Mouse (Mus musculus) neural tube, embryonic 15.5 days (tissue): ENCODE measurements around the gene Sipa1l2. TPM values are rescaled to one million over a fixed set of nuclear protein-coding genes. Genes with fewer than 3 reads are reported as not detected.

Experiments
- ATAC-seq: fragments of 200-750 bp; cut with Nextera tagmentation; 2 replicates; pipeline ENCODE4 v1.8.0; 2017; ENCODE audit warnings: mild to moderate bottlenecking, moderate TSS enrichment, moderate library complexity; ENCODE audit not compliant: low FRiP score
- H3K27ac ChIP-seq: fragments of 300-500 bp; sonication (generic); replicated peaks from 2 replicates; pipeline ENCODE4 v1.5.1; 2015; ENCODE audit warnings: mild to moderate bottlenecking, inconsistent platforms
- H3K27me3 ChIP-seq: fragments of 300-500 bp; sonication (generic); replicated peaks from 2 replicates; pipeline ENCODE4 v1.6.1; 2015; ENCODE audit warnings: inconsistent platforms
- H3K36me3 ChIP-seq: fragments of 300-500 bp; sonication (generic); 2 replicates; pipeline ENCODE4 v1.6.1; 2015; ENCODE audit warnings: inconsistent platforms
- H3K4me1 ChIP-seq: fragments of 300-500 bp; sonication (generic); 2 replicates; pipeline ENCODE4 v1.6.1; 2015; ENCODE audit warnings: inconsistent platforms
- H3K4me2 ChIP-seq: fragments of 300-500 bp; sonication (generic); 2 replicates; pipeline ENCODE4 v1.6.1; 2015; ENCODE audit warnings: inconsistent platforms, mild to moderate bottlenecking, moderate library complexity
- H3K4me3 ChIP-seq: fragments of 300-500 bp; sonication (generic); replicated peaks from 2 replicates; pipeline ENCODE4 v1.5.1; 2015; ENCODE audit warnings: mild to moderate bottlenecking, inconsistent platforms
- H3K9ac ChIP-seq: fragments of 300-500 bp; sonication (generic); replicated peaks from 2 replicates; pipeline ENCODE4 v1.6.1; 2015; ENCODE audit warnings: mild to moderate bottlenecking, inconsistent platforms
- H3K9me3 ChIP-seq: fragments of 300-500 bp; sonication (generic); replicated peaks from 2 replicates; pipeline ENCODE4 v1.6.1; 2016; ENCODE audit warnings: inconsistent platforms
- WGBS: fragments of 180-500 bp; shearing (Covaris S2); methylation state at CpG from one replicate; pipeline ENCODE4 v1.1.7; 2015; ENCODE audit warnings: mixed read lengths; 5-methylcytosine and 5-hydroxymethylcytosine counted together
- polyA plus RNA-seq: library from polyadenylated mRNA; unstranded; fragments of >200 nt; fragmentation: Nextera tagmentation; extraction: Ambion mirVana; gene quantifications from 2 replicates; pipeline ENCODE4 v1.2.1, GENCODE M21; 2015

Sipa1l2 gene
- polyA plus RNA-seq, 1 experiment from 2014 or later, result 16.3 TPM

DNA sequence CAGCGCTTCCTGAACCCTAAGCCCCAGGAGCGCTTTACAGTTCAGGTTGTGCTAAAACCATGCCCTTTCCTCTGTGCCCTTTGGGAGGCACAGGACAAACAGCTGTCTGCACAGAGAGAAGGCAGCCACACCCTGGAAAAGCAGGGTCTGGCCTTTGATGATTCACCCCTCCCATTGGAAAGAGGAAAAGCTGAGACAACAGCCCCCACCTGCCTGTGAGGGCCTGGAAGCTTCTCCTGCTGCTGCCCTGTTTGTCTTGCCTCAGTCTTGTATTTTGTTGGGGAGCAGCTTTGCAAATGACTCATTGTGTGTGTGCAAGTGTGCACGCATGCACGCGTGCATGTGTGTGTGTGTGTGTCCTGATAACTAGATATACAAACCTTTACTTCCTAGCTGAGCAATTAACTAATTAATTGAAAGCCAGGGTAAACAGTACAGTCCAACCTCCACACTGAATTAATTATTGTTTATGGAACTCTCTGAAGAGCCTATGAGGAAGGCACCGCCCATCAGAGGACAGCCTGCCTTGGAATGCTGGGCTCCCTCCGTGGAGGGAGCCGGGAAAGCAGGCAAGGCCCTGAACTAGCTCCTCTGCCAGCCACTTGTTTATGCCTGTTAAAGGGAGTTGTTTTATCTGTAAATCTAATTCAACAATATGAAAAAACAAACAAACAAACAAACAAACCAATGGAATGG, 35.4 kb upstream of the Sipa1l2 start:
- Histone ChIP-seq H3K27ac (no peak overlapping the region), H3K4me3 (no peak overlapping the region), H3K4me2 (no peak overlapping the region), H3K9ac (no peak overlapping the region), H3K9me3 (no peaks in the 10 kb centered on the region), H3K36me3 (no peaks in the 10 kb centered on the region), H3K27me3 (no peaks in the 10 kb centered on the region), H3K4me1 (no peaks in the 10 kb centered on the region)
- no peak for ATAC-seq
- WGBS, result 75% methylated on average over 8 of the region's 8 CpGs

DNA sequence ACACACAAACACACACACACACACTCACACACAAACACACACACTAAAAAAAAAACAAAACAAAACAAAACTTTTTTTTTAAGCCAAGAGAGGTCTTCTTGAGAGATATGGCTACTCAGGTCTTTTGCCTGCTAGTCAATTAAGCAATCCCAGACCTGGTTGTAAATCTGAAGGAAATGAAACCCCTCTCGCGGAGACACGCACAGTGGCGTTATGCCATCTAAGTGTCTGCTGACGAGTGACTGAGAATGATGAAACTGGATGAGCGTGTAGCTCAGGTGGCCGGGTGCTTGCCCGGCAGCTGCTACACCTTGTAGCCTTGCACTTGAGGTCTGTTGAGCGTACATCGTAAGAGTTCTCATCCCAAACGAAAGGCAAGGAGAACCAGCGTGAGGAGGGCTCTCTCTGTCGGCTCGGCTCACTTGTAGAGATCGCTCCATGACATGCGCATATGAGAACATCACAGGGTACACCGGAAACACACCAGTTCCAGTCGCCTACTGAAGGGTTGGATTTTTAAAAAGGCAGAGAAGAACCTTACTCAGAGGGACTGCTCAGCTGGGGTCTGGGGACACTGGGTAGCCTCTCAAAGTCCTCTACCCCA, 34.7 kb upstream of the Sipa1l2 start:
- H3K4me1 ChIP-seq, result no peaks in the 10 kb centered on the region
- no peak overlapping the region for H3K9ac ChIP-seq
- no peaks in the 10 kb centered on the region for H3K27me3 ChIP-seq
- H3K9me3 ChIP-seq, result no peaks in the 10 kb centered on the region
- no peaks in the 10 kb centered on the region for H3K36me3 ChIP-seq
- no peak for ATAC-seq
- no peak overlapping the region for H3K4me3 ChIP-seq
- 76% methylated on average over 18 of the region's 18 CpGs for WGBS
- H3K4me2 ChIP-seq, result no peak overlapping the region
- H3K27ac ChIP-seq, result no peak overlapping the region

DNA sequence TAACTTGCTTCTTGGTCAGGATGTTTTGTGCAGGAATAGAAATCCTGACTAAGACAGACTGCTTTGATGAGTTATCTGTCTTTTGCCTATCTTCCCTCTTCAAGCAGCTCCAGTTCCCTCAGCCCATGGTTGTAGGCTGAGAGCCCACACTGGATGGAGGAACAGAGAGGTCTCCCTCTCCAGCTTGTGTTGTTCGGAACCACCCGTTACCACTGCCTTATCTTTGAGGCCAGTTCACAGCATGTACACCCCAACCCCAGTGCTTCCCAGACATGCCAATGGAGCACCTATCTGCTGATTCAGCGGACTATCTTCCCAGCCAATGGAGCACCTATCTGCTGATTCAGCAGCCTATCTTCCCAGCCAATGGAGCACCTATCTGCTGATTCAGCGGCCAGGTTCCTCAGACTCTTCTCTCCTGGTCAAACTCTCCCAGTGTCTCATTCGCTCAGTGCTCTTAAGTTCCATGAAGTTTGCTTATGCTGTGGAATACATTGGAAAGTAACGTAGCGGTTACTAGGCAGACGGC, 33.8 kb upstream of the Sipa1l2 start:
- Histone ChIP-seq H3K9ac (no peak overlapping the region), H3K4me2 (no peak overlapping the region), H3K27ac (no peak overlapping the region), H3K27me3 (no peaks in the 10 kb centered on the region), H3K4me3 (no peak overlapping the region), H3K36me3 (no peaks in the 10 kb centered on the region), H3K4me1 (no peaks in the 10 kb centered on the region), H3K9me3 (no peaks in the 10 kb centered on the region)
- 91% methylated on average over 8 of the region's 8 CpGs for WGBS
- ATAC-seq, result no peak

DNA sequence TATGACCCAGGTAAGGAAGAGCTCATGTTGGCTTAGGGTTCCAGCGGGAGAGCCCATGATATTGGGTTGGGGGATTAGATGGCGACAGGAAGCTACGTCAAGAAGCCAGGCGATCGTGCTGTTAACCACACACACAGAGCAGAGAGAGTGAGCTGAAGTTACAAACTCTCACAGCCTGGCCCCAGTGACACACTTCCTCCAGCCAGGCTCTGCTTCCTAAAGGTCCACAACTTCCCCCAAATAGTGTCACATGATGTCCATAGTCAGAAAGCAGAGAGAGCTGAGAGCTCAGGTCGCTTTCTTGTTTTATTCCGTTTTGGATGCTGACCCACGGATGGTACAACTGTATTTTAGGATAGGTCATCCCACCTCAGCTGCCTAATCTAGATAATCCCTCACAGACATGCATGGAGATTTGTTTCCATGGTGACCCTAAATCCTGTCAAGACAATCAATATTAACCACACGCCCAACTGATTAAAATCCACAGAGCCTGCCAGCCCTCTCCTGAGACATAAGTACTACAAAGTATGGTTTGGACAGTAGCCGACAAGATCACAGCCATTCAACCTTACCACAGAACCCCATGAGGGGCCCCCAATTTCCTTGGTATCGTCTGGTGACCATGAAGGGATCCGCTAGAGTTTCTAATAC, 30.6 kb upstream of the Sipa1l2 start:
- Histone ChIP-seq H3K9me3 (no peaks in the 10 kb centered on the region), H3K9ac (no peak overlapping the region), H3K36me3 (no peaks in the 10 kb centered on the region), H3K27ac (no peak overlapping the region), H3K4me2 (no peak overlapping the region), H3K27me3 (no peaks in the 10 kb centered on the region), H3K4me3 (no peak overlapping the region), H3K4me1 (peaks cover 8% of the 10 kb centered on the region)
- 86% methylated on average over 12 of the region's 12 CpGs for WGBS
- ATAC-seq, result no peak

DNA sequence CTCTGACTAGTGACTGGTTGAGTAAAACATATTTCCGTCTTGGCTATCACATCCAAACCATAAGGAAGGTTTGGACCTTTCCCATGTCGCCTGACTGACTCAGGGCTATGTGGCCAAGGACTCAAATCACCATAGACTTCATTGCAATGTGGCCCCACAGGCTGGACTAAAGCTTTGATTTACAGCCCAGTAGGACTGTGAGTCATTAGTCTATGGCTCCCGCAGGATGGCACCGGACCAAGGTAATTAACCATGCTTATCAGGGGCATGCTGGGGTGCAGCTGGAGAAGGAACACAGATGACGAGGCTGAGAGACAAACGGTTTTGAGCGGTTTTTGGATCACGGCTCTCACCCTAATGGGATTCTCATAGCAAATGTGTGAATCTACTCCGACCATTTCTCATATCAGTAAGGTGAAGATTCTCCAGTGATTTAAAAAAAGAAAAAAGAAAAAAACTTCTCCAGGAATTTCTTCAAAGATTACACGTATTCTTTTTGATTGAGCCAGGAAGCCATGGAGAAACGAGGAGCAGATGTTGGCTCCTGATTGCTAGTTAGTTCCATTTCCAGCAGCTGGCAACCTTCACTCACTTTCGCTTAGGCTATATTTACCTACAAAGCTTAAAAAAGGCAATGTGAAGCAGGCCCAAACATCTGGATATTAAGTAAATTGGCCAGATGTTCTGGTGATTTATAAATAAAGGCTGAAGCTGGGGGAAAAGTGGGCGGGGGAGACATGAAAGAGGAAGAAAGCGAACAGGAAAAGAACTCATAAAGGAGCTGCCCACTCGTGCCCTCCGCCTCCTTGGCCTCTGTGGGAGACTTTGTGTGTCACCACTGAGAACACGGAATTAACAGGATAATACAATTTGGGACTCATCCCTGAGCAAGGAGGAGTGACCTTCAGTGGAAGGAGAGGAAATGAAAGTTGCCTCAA, 26.2 kb upstream of the Sipa1l2 start:
- H3K4me1 ChIP-seq, result peaks cover 20% of the 10 kb centered on the region
- H3K9ac ChIP-seq, result no peak overlapping the region
- no peak overlapping the region for H3K27ac ChIP-seq
- no peaks in the 10 kb centered on the region for H3K9me3 ChIP-seq
- H3K4me2 ChIP-seq, result no peak overlapping the region
- 34% methylated on average over 17 of the region's 17 CpGs for WGBS
- no peak for ATAC-seq
- H3K27me3 ChIP-seq, result no peaks in the 10 kb centered on the region
- H3K36me3 ChIP-seq, result no peaks in the 10 kb centered on the region
- H3K4me3 ChIP-seq, result no peak overlapping the region

DNA sequence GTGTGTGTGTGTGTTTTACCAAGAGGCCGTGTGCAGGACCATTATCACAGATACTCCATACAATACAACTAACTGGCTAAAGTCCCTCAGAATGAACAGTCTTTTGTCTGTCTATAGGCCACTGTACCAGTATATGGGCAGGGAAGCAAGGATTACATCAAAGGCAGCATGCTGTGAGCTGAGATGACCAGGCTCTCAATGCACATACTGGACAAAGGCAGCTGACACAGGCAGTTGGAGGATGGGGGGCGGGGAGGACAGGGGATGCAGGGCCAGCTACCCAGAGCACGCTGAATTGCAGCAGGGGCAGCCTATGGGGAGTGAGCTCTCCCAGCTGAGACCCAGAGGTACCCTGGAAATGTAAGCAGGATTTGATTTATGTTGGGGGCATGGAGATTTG, 20.8 kb upstream of the Sipa1l2 start:
- Histone ChIP-seq H3K27ac (peak overlapping the region; percentile 63; the same call in 1 of the 2 replicates), H3K4me2 (no peak overlapping the region), H3K9me3 (no peaks in the 10 kb centered on the region), H3K9ac (no peak overlapping the region), H3K4me1 (peaks cover 21% of the 10 kb centered on the region), H3K36me3 (no peaks in the 10 kb centered on the region), H3K4me3 (no peak overlapping the region), H3K27me3 (no peaks in the 10 kb centered on the region)
- WGBS, result 7% methylated on average over 3 of the region's 3 CpGs
- ATAC-seq, result no peak

DNA sequence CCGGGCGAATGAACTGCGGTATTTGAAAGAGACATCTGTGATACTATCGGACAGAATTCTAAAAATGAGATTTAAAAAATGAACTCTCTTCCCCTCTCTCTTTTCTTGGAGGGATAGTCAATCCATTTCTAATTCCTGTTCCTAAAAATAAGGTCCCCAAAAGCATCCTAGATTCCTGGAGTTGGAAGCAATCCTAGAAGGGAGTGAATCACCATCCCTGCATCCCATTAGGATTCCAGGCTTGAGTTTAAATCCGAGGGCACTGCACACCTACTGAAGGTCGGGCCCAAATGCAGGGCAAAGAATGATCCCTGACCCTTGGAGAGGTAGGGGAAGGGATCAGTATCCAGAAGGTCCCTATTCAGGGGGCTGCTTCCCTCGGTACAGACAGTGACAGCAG, 17.0 kb upstream of the Sipa1l2 start:
- H3K4me2 ChIP-seq, result no peak overlapping the region
- no peak overlapping the region for H3K9ac ChIP-seq
- H3K9me3 ChIP-seq, result no peaks in the 10 kb centered on the region
- no peaks in the 10 kb centered on the region for H3K36me3 ChIP-seq
- no peak overlapping the region for H3K27ac ChIP-seq
- H3K4me1 ChIP-seq, result peaks cover 17% of the 10 kb centered on the region
- no peak overlapping the region for H3K4me3 ChIP-seq
- WGBS, result 80% methylated on average over 7 of the region's 7 CpGs
- no peaks in the 10 kb centered on the region for H3K27me3 ChIP-seq
- ATAC-seq, result no peak

DNA sequence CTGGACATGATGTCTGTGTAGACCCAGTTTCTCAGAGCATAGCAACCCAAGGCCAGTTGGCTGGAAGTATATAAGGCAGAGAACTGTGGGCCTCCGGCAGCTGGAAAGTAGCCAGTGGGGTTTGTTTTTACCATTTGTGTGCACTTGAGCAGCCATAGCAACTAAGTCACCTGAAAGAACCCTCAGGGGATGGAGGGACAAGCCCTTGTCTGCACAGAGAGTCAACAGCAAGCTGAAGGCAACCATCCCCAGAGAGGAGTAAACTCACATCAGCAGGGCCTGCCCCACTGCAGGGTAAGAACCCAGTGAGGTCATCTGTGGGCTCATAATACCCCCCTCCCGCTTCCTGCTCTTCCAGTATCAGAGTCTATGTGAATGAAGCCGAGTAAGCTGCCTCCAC, 14.7 kb upstream of the Sipa1l2 start:
- Histone ChIP-seq H3K4me2 (no peak overlapping the region), H3K27ac (no peak overlapping the region), H3K36me3 (no peaks in the 10 kb centered on the region), H3K4me1 (no peaks in the 10 kb centered on the region), H3K4me3 (no peak overlapping the region), H3K9me3 (no peaks in the 10 kb centered on the region), H3K9ac (no peak overlapping the region), H3K27me3 (no peaks in the 10 kb centered on the region)
- ATAC-seq, result no peak
- 74% methylated on average over 3 of the region's 3 CpGs for WGBS

DNA sequence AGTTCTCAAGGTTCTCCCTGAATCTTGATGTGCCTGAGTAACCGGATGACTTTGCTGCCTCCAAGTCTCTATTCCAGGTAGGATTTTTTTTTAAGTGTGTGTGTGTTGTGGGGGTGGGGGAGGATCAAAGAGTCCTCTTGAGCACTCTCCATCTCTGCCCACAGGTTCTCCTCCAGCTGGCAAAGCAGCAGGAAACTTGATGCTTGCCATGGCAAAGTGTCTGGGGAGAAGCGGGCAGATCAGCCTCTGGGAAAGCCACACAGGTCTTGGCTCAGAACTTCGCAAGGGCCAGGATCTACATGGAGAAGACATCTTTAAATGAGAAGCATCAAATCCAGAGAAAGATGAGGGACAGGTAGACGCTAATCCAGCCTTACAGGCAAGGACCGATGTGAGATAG, 10.8 kb upstream of the Sipa1l2 start:
- H3K4me1 ChIP-seq, result no peaks in the 10 kb centered on the region
- no peak overlapping the region for H3K4me3 ChIP-seq
- no peak overlapping the region for H3K4me2 ChIP-seq
- 98% methylated on average over 5 of the region's 5 CpGs for WGBS
- H3K27me3 ChIP-seq, result no peaks in the 10 kb centered on the region
- ATAC-seq, result no peak
- H3K36me3 ChIP-seq, result no peaks in the 10 kb centered on the region
- no peak overlapping the region for H3K9ac ChIP-seq
- no peak overlapping the region for H3K27ac ChIP-seq
- H3K9me3 ChIP-seq, result no peaks in the 10 kb centered on the region

DNA sequence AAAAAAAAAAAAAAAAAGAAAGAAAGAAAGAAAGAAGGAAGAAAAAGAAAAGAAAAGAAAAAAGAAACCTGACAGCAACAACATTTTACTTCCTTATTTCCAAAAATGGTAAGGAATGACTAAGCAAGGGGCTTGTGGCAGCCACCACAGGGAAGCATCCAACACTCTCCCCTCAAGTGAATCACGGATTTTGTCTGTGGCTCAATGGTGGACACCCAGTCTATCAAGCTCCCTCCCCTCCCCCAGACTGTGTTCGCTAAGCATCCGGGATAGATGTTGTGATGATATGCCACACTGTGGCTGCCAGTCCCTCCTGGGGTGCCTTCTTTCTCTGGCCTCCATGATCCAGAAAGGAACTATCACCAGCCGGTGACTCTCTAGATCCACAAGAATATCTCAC, 6.5 kb upstream of the Sipa1l2 start:
- no peak overlapping the region for H3K27ac ChIP-seq
- no peak overlapping the region for H3K4me2 ChIP-seq
- H3K36me3 ChIP-seq, result no peaks in the 10 kb centered on the region
- ATAC-seq, result no peak
- no peak overlapping the region for H3K4me3 ChIP-seq
- no peaks in the 10 kb centered on the region for H3K9me3 ChIP-seq
- no peaks in the 10 kb centered on the region for H3K27me3 ChIP-seq
- H3K4me1 ChIP-seq, result no peaks in the 10 kb centered on the region
- WGBS, result 82% methylated on average over 4 of the region's 4 CpGs
- H3K9ac ChIP-seq, result no peak overlapping the region

DNA sequence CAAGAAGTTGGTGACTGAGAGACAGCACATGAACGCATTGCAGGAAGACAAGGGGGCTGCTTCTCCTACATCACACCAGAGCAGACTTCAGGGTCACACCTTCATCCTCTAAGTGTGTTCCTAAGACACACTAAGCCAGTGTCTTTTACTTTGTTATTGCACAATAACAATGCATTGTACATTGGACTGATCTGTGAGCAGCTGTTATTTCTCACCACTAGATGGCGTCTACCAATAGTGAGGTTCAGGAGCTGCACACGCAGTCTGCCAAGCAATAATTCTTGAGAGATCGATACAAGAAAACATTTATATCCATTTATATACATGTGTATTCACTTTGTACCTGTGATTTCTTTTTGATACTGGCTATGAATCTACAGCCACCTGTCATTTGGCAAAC, 4.7 kb upstream of the Sipa1l2 start:
- no peak overlapping the region for H3K4me2 ChIP-seq
- no peak for ATAC-seq
- 18% methylated on average over 4 of the region's 4 CpGs for WGBS
- H3K27me3 ChIP-seq, result 0 out of 2 replicates have a peak, but pooled peaks cover 3% of the 10 kb centered on the region
- no peak overlapping the region for H3K4me3 ChIP-seq
- no peaks in the 10 kb centered on the region for H3K36me3 ChIP-seq
- no peak overlapping the region for H3K27ac ChIP-seq
- H3K9me3 ChIP-seq, result no peaks in the 10 kb centered on the region
- H3K9ac ChIP-seq, result no peak overlapping the region
- peaks cover 7% of the 10 kb centered on the region for H3K4me1 ChIP-seq
